Mouse (Mus musculus) liver, embryonic 16.5 days (tissue): ENCODE measurements around the gene Sec31a. TPM values are rescaled to one million over a fixed set of nuclear protein-coding genes. Genes with fewer than 3 reads are reported as not detected.

Experiments used
- ATAC-seq: fragments of 200-750 bp; cut with Nextera tagmentation; 2 replicates; pipeline ENCODE4 v1.8.0; 2017; ENCODE audit warnings: low read depth, mild to moderate bottlenecking, moderate number of reproducible peaks, moderate library complexity
- H3K27ac ChIP-seq: fragments of 300-500 bp; sonication (generic); 2 replicates; pipeline ENCODE4 v1.5.1; 2014; ENCODE audit warnings: mild to moderate bottlenecking, low read length
- H3K27me3 ChIP-seq: fragments of 300-500 bp; sonication (generic); 2 replicates; pipeline ENCODE4 v1.6.1; 2014; ENCODE audit warnings: low read depth, low read length, mixed read lengths; ENCODE audit not compliant: control insufficient read depth, insufficient read depth
- H3K36me3 ChIP-seq: fragments of 300-500 bp; sonication (generic); 2 replicates; pipeline ENCODE4 v1.6.1; 2014; ENCODE audit warnings: mild to moderate bottlenecking; ENCODE audit not compliant: control insufficient read depth, insufficient read depth
- H3K4me1 ChIP-seq: fragments of 300-500 bp; sonication (generic); 2 replicates; pipeline ENCODE4 v1.6.1; 2014; ENCODE audit warnings: low read depth, low read length, mixed read lengths; ENCODE audit not compliant: control insufficient read depth
- H3K4me2 ChIP-seq: fragments of 300-500 bp; sonication (generic); 2 replicates; pipeline ENCODE4 v1.6.1; 2014; ENCODE audit warnings: low read depth, low read length, mixed read lengths
- H3K4me3 ChIP-seq: fragments of 300-500 bp; sonication (generic); 2 replicates; pipeline ENCODE4 v1.5.1; 2014; ENCODE audit warnings: low read depth, mild to moderate bottlenecking, low read length
- H3K9ac ChIP-seq: fragments of 300-500 bp; sonication (generic); 2 replicates; pipeline ENCODE4 v1.6.1; 2014; ENCODE audit warnings: low read depth, low read length
- H3K9me3 ChIP-seq: fragments of 300-500 bp; sonication (generic); replicated peaks from 2 replicates; pipeline ENCODE4 v1.6.1; 2016; ENCODE audit warnings: low read length; ENCODE audit not compliant: control insufficient read depth
- WGBS: fragments of 180-500 bp; shearing (Covaris S2); extraction: QIAGEN DNeasy Blood & Tissue Kit; methylation state at CpG from one replicate; pipeline ENCODE4 v1.1.7; 2014; ENCODE audit not compliant: insufficient replicate concordance; 5-methylcytosine and 5-hydroxymethylcytosine counted together
- polyA plus RNA-seq: library from polyadenylated mRNA; unstranded; fragments of >200 nt; fragmentation: Nextera tagmentation; extraction: Ambion mirVana; gene quantifications from 2 replicates; pipeline ENCODE4 v1.2.1, GENCODE M21; 2015

Sec31a gene
- polyA plus RNA-seq, 1 experiment from 2014 or later, result 67.4 TPM

DNA sequence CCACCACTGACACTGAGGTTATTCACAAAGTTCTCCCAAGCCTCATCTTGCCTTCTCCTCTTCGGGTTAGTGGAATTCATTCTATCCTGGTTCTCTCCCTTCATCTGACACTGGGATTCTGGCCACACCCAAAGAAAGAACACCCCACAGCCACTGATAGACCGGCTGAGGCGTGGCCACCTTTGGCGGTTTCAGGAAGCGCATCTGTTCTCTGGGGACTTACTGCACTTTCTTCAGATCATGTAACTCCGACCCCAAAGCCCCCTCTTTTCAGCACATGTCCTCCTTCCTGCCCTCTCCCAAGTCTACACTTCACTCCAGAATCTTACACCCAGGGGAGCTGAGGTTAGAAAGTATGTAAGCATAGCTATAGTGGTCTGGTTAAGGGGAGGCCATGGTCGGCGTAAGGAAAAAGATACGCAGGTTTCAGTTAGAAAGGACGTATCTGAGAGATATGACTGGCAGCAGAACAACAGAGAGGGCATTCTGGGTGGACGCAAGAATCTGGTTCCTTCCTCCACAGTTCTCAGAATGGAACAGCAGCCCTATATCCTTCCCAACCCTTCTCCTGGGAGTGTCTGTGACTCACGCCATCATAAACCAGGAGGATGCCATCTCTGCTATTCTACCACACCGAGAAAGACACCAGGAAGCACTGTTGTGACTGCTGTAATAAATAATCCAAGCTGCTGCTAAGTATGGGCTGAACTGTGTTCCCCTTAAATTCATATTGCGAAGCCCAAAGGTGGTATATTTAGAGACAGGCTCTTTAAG lies 82.2 kb downstream of the Sec31a start:
- no peak overlapping the region for H3K4me2 ChIP-seq
- no peak for ATAC-seq

DNA sequence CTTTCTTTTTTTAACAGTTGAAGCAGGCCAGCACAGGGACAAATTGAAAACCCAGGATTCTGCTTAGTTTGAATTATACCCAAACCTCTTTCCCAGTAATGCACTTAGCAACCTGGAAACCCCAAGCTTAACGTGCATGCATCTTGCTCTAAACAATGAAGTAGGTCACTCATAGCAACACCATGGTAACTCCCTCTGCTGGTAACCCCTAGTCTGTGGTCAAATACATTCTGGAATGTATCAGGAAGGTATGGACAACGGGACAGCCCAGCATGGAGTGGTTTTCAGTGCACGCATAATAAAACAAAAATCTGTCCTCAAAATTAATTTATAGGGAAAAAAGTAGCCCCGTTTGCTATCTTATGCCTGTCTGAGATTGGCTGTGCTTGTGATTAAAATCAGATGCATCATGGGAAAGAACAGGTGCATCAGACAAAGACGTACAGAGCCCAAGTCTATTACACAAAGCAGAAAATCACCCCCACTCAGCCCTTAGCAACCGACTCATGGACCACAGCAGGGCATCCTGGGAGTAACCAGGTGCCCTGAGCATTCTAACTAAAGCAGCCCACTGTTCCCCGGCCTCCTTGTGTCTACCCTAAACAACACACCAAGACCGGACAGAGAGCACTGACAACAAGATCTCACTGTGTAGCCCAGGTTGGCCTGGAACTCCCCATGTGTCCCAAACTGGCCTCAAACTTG lies 83.6 kb downstream of the Sec31a start:
- H3K4me2 ChIP-seq, result no peak overlapping the region
- no peaks in the 10 kb centered on the region for H3K4me1 ChIP-seq
- H3K27me3 ChIP-seq, result no peaks in the 10 kb centered on the region
- no peak overlapping the region for H3K4me3 ChIP-seq
- 59% methylated on average over 8 of the region's 8 CpGs for WGBS
- ATAC-seq, result no peak
- no peak overlapping the region for H3K9ac ChIP-seq
- H3K9me3 ChIP-seq, result no peaks in the 10 kb centered on the region
- no peaks in the 10 kb centered on the region for H3K36me3 ChIP-seq
- no peak overlapping the region for H3K27ac ChIP-seq

More for the DNA sequence above, 82.2 kb downstream of the Sec31a start:
- H3K27me3 ChIP-seq, result no peaks in the 10 kb centered on the region
- H3K4me3 ChIP-seq, result no peak overlapping the region
- H3K9me3 ChIP-seq, result no peaks in the 10 kb centered on the region
- H3K9ac ChIP-seq, result no peak overlapping the region
- H3K27ac ChIP-seq, result no peak overlapping the region
- no peaks in the 10 kb centered on the region for H3K36me3 ChIP-seq
- WGBS, result 44% methylated on average over 14 of the region's 14 CpGs
- H3K4me1 ChIP-seq, result no peaks in the 10 kb centered on the region

DNA sequence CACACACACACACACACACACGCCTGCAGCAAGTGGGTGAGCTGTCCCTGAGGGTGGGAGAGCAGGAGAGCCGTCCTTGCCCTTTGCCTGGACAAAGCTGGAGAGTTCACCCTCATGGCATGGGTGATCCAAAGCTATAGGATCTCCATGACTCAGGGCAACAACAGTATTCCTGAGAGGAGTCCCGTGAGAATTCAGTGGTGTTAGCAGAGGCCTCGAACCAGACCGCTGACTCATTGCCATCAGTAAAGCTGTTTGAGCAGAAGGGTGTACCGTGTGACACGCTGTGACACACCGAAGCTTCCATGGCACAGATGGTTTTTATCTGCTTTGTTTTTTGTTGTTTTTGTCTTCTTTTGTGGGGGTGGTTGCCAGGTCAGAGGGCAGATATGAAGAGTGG lies 84.4 kb downstream of the Sec31a start:
- no peaks in the 10 kb centered on the region for H3K36me3 ChIP-seq
- no peak overlapping the region for H3K27ac ChIP-seq
- WGBS, result 61% methylated on average over 8 of the region's 8 CpGs
- H3K4me1 ChIP-seq, result no peaks in the 10 kb centered on the region
- no peak for ATAC-seq
- H3K9me3 ChIP-seq, result no peaks in the 10 kb centered on the region
- H3K27me3 ChIP-seq, result no peaks in the 10 kb centered on the region
- no peak overlapping the region for H3K4me2 ChIP-seq
- H3K9ac ChIP-seq, result no peak overlapping the region
- no peak overlapping the region for H3K4me3 ChIP-seq

DNA sequence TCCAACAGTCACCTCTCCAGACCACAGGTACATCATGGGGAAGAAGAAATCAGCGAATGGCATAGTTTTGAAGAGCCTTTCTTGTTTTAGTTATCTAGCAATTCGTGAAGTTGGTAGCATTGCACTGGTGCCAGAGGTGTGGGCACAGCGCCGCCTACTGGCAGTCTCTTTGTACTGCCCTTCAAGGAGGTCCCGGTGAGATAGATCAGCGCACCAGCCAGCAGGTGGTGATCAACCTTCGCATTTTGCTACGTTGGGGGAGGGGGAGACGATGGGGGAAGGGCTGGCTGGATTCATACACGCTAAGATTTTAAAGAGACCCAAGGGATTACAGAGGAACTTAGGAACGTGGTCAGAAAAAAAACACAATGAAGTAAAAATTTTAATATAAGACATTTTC lies 94.0 kb downstream of the Sec31a start:
- no peak overlapping the region for H3K9ac ChIP-seq
- 1% methylated on average over 11 of the region's 11 CpGs for WGBS
- no peak overlapping the region for H3K4me3 ChIP-seq
- H3K4me1 ChIP-seq, result no peaks in the 10 kb centered on the region
- no peaks in the 10 kb centered on the region for H3K36me3 ChIP-seq
- H3K27ac ChIP-seq, result no peak overlapping the region
- H3K4me2 ChIP-seq, result no peak overlapping the region
- H3K9me3 ChIP-seq, result no peaks in the 10 kb centered on the region
- no peaks in the 10 kb centered on the region for H3K27me3 ChIP-seq
- no peak for ATAC-seq

DNA sequence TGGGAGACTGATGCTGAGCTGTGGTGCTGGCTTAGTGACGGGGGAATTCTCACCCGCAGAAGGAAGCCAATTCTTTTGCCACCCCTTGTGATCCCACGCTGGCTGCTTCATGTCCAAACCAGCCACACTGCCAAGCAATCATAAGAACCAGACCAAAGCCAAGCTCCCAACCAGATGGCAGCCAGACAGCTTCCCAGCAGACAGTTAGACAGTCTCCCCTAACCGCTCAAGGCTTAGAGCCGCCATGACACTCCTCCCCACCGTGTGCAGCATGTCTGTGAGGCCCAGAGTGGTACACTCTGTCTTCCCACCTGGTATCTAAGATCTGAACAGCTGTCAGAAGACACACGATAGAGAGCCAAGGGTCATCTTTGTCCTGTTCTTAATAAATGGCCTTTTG lies 98.2 kb downstream of the Sec31a start:
- no peak for ATAC-seq
- Histone ChIP-seq H3K4me2 (no peak overlapping the region), H3K27ac (no peak overlapping the region), H3K36me3 (no peaks in the 10 kb centered on the region), H3K9ac (no peak overlapping the region), H3K4me3 (no peak overlapping the region), H3K9me3 (no peaks in the 10 kb centered on the region), H3K4me1 (no peaks in the 10 kb centered on the region), H3K27me3 (no peaks in the 10 kb centered on the region)
- 63% methylated on average over 7 of the region's 7 CpGs for WGBS

DNA sequence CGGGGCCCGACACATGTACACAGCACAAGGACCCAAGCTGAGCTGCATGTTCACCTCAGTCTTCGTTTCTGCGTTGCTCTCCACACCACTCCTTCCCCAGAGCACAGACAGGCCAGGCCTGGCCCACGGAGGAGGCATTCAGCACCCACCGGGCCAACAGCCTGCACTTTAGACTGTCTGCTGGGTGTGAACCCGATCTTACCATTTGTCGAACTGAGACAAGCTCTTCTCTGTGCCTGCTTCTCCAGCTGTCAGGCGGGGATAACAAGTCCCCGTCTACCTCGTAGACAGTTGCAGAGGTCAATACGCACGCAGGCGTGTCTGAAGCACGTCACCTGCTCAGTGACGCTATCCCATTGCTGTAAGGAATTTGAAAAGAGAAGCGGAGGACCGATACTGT lies 99.0 kb downstream of the Sec31a start:
- no peak overlapping the region for H3K4me3 ChIP-seq
- ATAC-seq, result no peak
- no peaks in the 10 kb centered on the region for H3K27me3 ChIP-seq
- H3K9me3 ChIP-seq, result no peaks in the 10 kb centered on the region
- H3K4me1 ChIP-seq, result no peaks in the 10 kb centered on the region
- H3K9ac ChIP-seq, result no peak overlapping the region
- no peaks in the 10 kb centered on the region for H3K36me3 ChIP-seq
- 69% methylated on average over 18 of the region's 18 CpGs for WGBS
- H3K4me2 ChIP-seq, result no peak overlapping the region
- no peak overlapping the region for H3K27ac ChIP-seq

DNA sequence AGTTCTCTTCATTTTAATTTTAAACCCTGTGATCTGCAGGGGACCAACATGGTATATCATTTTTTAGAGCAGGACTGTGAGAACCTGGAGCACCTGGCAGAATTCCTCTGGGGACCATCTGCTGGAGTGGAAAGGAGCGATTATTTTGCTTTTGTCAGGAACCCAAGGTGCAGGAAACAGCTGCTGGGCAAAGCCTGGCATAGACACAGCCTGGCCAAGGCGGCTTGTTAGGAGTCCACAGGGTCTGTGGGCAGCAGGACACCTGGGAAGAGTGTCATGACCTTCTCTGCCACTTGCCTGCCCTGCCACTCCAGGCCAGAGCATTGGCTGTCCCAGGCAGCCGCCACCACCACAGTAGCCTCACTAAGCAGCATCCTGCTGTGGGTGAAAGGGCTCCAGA lies 100.4 kb downstream of the Sec31a start:
- Histone ChIP-seq H3K4me2 (no peak overlapping the region), H3K27ac (no peak overlapping the region), H3K36me3 (no peaks in the 10 kb centered on the region), H3K4me3 (no peak overlapping the region), H3K27me3 (no peaks in the 10 kb centered on the region), H3K4me1 (no peaks in the 10 kb centered on the region), H3K9ac (no peak overlapping the region), H3K9me3 (no peaks in the 10 kb centered on the region)
- WGBS, result 33% methylated on average over 3 of the region's 3 CpGs
- no peak for ATAC-seq

DNA sequence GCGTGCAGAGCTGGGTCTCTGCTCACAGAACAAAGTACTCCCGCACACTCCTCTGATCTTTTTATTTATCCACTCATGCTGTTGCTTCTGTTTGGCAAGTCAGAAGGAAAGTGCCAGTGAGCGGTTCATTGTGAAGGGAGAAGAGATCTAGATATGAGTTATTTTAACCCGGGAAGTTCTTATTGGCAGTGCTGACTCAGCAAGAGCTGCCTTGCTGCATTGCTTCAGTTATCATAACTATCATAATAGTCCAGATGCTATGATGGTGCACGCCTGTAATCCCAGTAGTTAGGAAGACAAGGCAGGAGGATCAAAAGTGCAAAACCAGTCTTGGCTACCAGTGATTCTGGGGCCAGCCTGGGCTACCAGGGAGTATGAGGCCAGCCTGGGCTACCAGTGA lies 103.6 kb downstream of the Sec31a start:
- Histone ChIP-seq H3K27me3 (no peaks in the 10 kb centered on the region), H3K9me3 (no peaks in the 10 kb centered on the region), H3K4me1 (no peaks in the 10 kb centered on the region), H3K4me3 (no peak overlapping the region), H3K27ac (no peak overlapping the region), H3K4me2 (no peak overlapping the region), H3K36me3 (no peaks in the 10 kb centered on the region), H3K9ac (no peak overlapping the region)
- no peak for ATAC-seq
- WGBS, result 51% methylated on average over 5 of the region's 5 CpGs
